Mouse (Mus musculus) brain, embryonic 14.5 days (tissue): Measurements from ENCODE around the gene Gm49340. TPM values are rescaled to one million over a fixed set of nuclear protein-coding genes. Genes with fewer than 3 reads are reported as not detected.
"Not testable (repeated sequence)": the region's sequence is repeated elsewhere in the genome, so short reads cannot be mapped to it uniquely, and the experiment has no call there.

Experiments used
- DNase-seq: peaks from one replicate; pipeline ENCODE4 v3.0.0-alpha.2; 2011; ENCODE audit warnings: low read depth
- CTCF ChIP-seq: fragments of 200-500 bp; IDR thresholded peaks from 2 replicates; pipeline ENCODE4 v1.5.1; 2012; ENCODE audit warnings: inconsistent platforms, mild to moderate bottlenecking, moderate library complexity, borderline replicate concordance; ENCODE audit not compliant: insufficient read depth, insufficient read length; ENCODE audit errors: extremely low read depth
- POLR2A ChIP-seq: fragments of 200-500 bp; IDR thresholded peaks from 2 replicates; pipeline ENCODE4 v1.6.1; 2012; ENCODE audit warnings: mild to moderate bottlenecking, inconsistent platforms, borderline replicate concordance; ENCODE audit not compliant: poor library complexity, insufficient read depth, insufficient read length, severe bottlenecking; ENCODE audit errors: extremely low read depth
- polyA plus RNA-seq: library from polyadenylated mRNA; depleted of rRNA; stranded (reverse); fragments of >200 nt; gene quantifications from 2 replicates; pipeline ENCODE4 v1.2.3, GENCODE M21; 2012; rRNA removed

Gene Gm49340
- polyA plus RNA-seq, result not detected in 2 replicates

GRCm38 (mm10) chr11:73329442-73329841 is at the start of gene Gm49340, which contains the start of the genes Aspa and Spata22:
Gm49340 (plus strand) TSS chr11:73329741.
Aspa (minus strand) TSS chr11:73329596.
Spata22 (plus strand) TSS chr11:73329741.
- TF ChIP-seq POLR2A (no peak), CTCF (no peak)
- no peak for DNase-seq

- TF ChIP-seq CTCF (no peak), POLR2A (no peak)
- DNase-seq, result no peak
Observed at GRCm38 (mm10) chr11:73280710-73281109, 48.8 kb upstream of the Gm49340 start.

- peak; percentile 29; the same call in 1 of the 2 replicates for TF ChIP-seq CTCF
- no peak for TF ChIP-seq POLR2A
- DNase-seq, result peak; percentile 83
Observed at GRCm38 (mm10) chr11:73281528-73282027, 48.0 kb upstream of the Gm49340 start.

GRCm38 (mm10) chr11:73283369-73283768 is 46.2 kb upstream of the Gm49340 start:
- DNase-seq, result no peak

GRCm38 (mm10) chr11:73283926-73284325 is 45.6 kb upstream of the Gm49340 start:
- TF ChIP-seq POLR2A (no peak), CTCF (no peak)
- no peak for DNase-seq

More at GRCm38 (mm10) chr11:73283369-73283768, 46.2 kb upstream of the Gm49340 start:
- no peak for TF ChIP-seq POLR2A

- DNase-seq, result no peak
- TF ChIP-seq CTCF (no peak), POLR2A (no peak)
Observed at GRCm38 (mm10) chr11:73284351-73284750, 45.2 kb upstream of the Gm49340 start.

- no peak for TF ChIP-seq POLR2A
- TF ChIP-seq CTCF, result no peak
- no peak for DNase-seq
Observed at GRCm38 (mm10) chr11:73289621-73290020, 39.9 kb upstream of the Gm49340 start.

GRCm38 (mm10) chr11:73303123-73303522 is 26.4 kb upstream of the Gm49340 start:
- no peak for TF ChIP-seq CTCF
- TF ChIP-seq POLR2A, result no peak
- DNase-seq, result peak; percentile 3

- TF ChIP-seq POLR2A, result no peak
- no peak for TF ChIP-seq CTCF
- no peak for DNase-seq
Observed at GRCm38 (mm10) chr11:73315961-73316360, 13.6 kb upstream of the Gm49340 start.

GRCm38 (mm10) chr11:73318581-73318980 is 11.0 kb upstream of the Gm49340 start:
- DNase-seq, result not testable (repeated sequence)

GRCm38 (mm10) chr11:73321064-73321463 is 8.5 kb upstream of the Gm49340 start:
- not testable (repeated sequence) for DNase-seq

GRCm38 (mm10) chr11:73323906-73324830 is 5.4 kb upstream of the Gm49340 start:
- TF ChIP-seq CTCF, result no peak
- no peak for TF ChIP-seq POLR2A
- no peak for DNase-seq

- DNase-seq, result no peak
- TF ChIP-seq CTCF (no peak), POLR2A (no peak)
Observed at GRCm38 (mm10) chr11:73326485-73326886, 3.1 kb upstream of the Gm49340 start.
